Mouse (Mus musculus) limb, embryonic 11.5 days (tissue): ENCODE data around the gene Col17a1. TPM values are rescaled to one million over a fixed set of nuclear protein-coding genes. Genes with fewer than 3 reads are reported as not detected.

Experiments
- ATAC-seq: fragments of 200-750 bp; cut with Nextera tagmentation; 2 replicates; pipeline ENCODE4 v1.8.0; 2017; ENCODE audit warnings: low read depth; ENCODE audit not compliant: insufficient number of reproducible peaks, low FRiP score, low TSS enrichment
- DNase-seq: peaks from one replicate; pipeline ENCODE4 v3.0.0-alpha.2; 2015; ENCODE audit warnings: low spot score
- H3K27ac ChIP-seq: fragments of 300-500 bp; sonication (generic); replicated peaks from 2 replicates; pipeline ENCODE4 v1.5.1; 2014; ENCODE audit warnings: low read depth, mild to moderate bottlenecking, low read length
- H3K27me3 ChIP-seq: fragments of 300-500 bp; sonication (generic); 2 replicates; pipeline ENCODE4 v1.6.1; 2014; ENCODE audit warnings: mild to moderate bottlenecking, low read length, mixed read lengths; ENCODE audit not compliant: control insufficient read depth, insufficient read depth
- H3K36me3 ChIP-seq: fragments of 300-500 bp; sonication (generic); 2 replicates; pipeline ENCODE4 v1.6.1; 2014; ENCODE audit warnings: mild to moderate bottlenecking, low read length, moderate library complexity, mixed read lengths; ENCODE audit not compliant: control insufficient read depth, insufficient read depth
- H3K4me1 ChIP-seq: fragments of 300-500 bp; sonication (generic); 2 replicates; pipeline ENCODE4 v1.6.1; 2014; ENCODE audit warnings: low read length, mixed read lengths; ENCODE audit not compliant: control insufficient read depth, insufficient read depth
- H3K4me2 ChIP-seq: fragments of 300-500 bp; sonication (generic); 2 replicates; pipeline ENCODE4 v1.6.1; 2014; ENCODE audit warnings: low read depth, mild to moderate bottlenecking, moderate library complexity; ENCODE audit not compliant: severe bottlenecking
- H3K4me3 ChIP-seq: fragments of 300-500 bp; sonication (generic); 2 replicates; pipeline ENCODE4 v1.5.1; 2014; ENCODE audit warnings: low read depth, low read length
- H3K9ac ChIP-seq: fragments of 300-500 bp; sonication (generic); 2 replicates; pipeline ENCODE4 v1.6.1; 2014; ENCODE audit warnings: mild to moderate bottlenecking, low read length
- H3K9me3 ChIP-seq: fragments of 300-500 bp; sonication (generic); 2 replicates; pipeline ENCODE4 v1.6.1; 2016; ENCODE audit warnings: low read length; ENCODE audit not compliant: control insufficient read depth
- WGBS: fragments of 180-500 bp; shearing (Covaris S2); extraction: QIAGEN DNeasy Blood & Tissue Kit; methylation state at CpG from one replicate; pipeline ENCODE4 v1.1.7; 2014; 5-methylcytosine and 5-hydroxymethylcytosine counted together
- polyA plus RNA-seq: library from polyadenylated mRNA; unstranded; fragments of >200 nt; fragmentation: Nextera tagmentation; extraction: Ambion mirVana; gene quantifications from 2 replicates; pipeline ENCODE4 v1.2.1, GENCODE M21; 2014

Gene Col17a1
- polyA plus RNA-seq, 1 experiment from 2014 or later, result 2.4 TPM

DNA sequence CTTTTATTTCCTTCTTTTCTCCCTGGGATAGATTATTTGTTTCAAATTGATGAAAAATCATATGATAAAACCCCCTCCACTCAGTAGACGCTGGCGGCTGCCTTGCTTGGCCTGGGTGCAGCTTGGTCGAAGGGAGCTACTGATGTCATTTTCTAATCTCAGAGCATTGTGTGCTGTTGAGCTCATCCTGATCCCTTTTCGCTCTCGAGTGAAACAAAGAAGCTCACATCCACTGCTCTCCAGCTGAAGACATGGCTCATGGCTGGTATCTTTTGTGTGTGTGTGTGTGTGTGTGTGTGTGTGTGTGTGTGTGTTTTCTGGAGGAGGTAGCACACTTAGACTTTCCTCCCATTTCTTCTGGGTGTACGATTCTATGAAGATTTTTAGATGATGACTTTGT, 46.3 kb downstream of the Col17a1 start:
- Histone ChIP-seq H3K9ac (no peak overlapping the region), H3K9me3 (no peaks in the 10 kb centered on the region), H3K4me3 (no peak overlapping the region), H3K4me1 (no peaks in the 10 kb centered on the region), H3K27ac (no peak overlapping the region), H3K36me3 (no peaks in the 10 kb centered on the region), H3K27me3 (no peaks in the 10 kb centered on the region), H3K4me2 (no peak overlapping the region)
- ATAC-seq, result no peak
- 89% methylated on average over 6 of the region's 6 CpGs for WGBS
- peak; percentile 7 for DNase-seq

DNA sequence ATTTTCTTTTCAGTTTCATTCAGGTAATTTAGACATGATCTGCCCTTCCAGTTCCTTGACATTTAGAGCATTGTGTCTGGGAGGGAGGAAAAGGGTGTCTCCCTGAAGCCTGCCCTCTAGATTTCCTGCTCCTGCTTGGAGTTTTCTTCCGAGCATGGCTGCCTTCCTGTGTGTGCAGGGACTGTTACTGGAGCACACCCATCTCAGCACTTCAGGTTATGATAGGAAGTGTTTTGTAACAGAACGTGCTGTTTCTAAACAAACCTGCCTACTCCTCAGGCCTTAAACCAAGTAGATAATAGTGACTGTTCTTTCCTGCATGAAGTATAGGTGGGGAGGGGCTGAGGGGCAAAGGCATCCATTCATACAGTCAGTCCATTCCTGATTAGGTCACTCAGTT, 48.0 kb downstream of the Col17a1 start:
- H3K4me1 ChIP-seq, result no peaks in the 10 kb centered on the region
- H3K4me2 ChIP-seq, result no peak overlapping the region
- no peak overlapping the region for H3K4me3 ChIP-seq
- no peak for ATAC-seq
- peak overlapping the region; percentile 4; the same call in 1 of the 2 replicates for H3K9ac ChIP-seq
- no peaks in the 10 kb centered on the region for H3K27me3 ChIP-seq
- no peaks in the 10 kb centered on the region for H3K9me3 ChIP-seq
- peak; percentile 13 for DNase-seq
- peaks cover 9% of the 10 kb centered on the region for H3K36me3 ChIP-seq
- H3K27ac ChIP-seq, result no peak overlapping the region
- WGBS, result 85% methylated on average over 2 of the region's 2 CpGs

DNA sequence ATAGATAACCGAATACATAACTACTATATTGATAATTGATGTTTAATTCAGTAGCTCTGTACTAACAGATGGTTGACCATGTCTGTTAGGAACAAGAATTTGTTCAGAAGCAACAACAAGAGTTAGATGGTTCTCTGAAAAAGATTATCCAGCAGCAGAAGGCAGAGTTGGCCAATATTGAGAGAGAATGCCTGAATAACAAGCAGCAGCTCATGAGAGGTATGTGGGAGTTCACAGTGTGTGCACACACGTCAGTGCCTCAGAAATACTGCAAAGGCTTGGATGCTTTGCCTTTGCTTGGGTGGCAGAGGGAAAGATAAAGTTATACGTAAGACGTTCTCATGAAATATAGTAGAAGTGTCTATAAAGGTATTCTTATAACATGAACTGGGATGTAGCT, 56.5 kb downstream of the Col17a1 start:
- peaks cover 13% of the 10 kb centered on the region for H3K36me3 ChIP-seq

DNA sequence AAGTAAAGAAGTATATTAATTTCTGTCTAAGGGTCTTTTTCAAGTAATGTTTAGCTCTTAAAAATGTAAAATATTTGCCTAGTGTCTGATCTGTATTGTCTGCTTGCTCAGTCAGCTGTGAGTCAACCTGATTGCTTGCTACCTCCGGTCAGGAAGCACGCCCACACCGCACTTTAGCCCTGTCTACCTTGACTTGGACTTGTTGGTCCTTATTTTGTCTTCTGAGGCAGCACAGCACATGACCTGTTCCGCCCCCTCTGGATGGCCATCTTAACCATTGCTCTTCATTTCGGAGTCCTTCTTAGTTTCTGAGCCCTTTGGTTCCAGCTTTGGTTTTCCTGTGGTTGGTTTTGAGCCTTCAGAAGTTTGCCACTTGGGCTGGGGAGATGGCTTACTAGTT, 60.1 kb downstream of the Col17a1 start:
- DNase-seq (no peak), ATAC-seq (no peak)
- Histone ChIP-seq H3K4me3 (no peak overlapping the region), H3K9me3 (no peaks in the 10 kb centered on the region), H3K27me3 (no peaks in the 10 kb centered on the region), H3K4me2 (no peak overlapping the region), H3K36me3 (peaks cover 3% of the 10 kb centered on the region; the same call in 1 of the 2 replicates), H3K4me1 (no peaks in the 10 kb centered on the region), H3K9ac (no peak overlapping the region), H3K27ac (no peak overlapping the region)
- 93% methylated on average over 5 of the region's 5 CpGs for WGBS

More for the DNA sequence above, 56.5 kb downstream of the Col17a1 start:
- 93% methylated on average over 4 of the region's 4 CpGs for WGBS
- H3K27ac ChIP-seq, result no peak overlapping the region
- no peak overlapping the region for H3K9ac ChIP-seq
- no peaks in the 10 kb centered on the region for H3K4me1 ChIP-seq
- no peak for DNase-seq
- H3K4me2 ChIP-seq, result no peak overlapping the region
- no peak overlapping the region for H3K4me3 ChIP-seq
- ATAC-seq, result no peak
- no peaks in the 10 kb centered on the region for H3K27me3 ChIP-seq
- H3K9me3 ChIP-seq, result no peaks in the 10 kb centered on the region

DNA sequence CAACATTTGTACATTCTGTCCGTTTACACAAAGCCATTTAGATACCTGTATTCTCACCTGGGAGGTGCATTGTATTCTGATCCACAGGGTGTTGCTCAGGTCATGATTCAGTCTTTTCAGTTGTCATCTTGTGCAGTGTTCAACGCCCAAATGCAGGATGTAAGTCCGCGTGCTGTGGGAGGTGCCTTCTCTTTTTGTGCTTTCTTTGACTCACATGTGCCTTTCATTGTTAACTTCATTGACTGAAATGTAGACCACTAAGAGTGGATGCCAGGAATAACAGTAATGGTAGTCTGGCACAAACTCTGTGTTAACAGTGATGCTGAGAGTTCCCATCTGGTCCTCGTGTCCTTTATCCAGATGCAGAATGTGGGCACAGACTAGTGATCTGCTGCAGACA, 61.5 kb downstream of the Col17a1 start:
- no peak overlapping the region for H3K9ac ChIP-seq
- H3K27me3 ChIP-seq, result no peaks in the 10 kb centered on the region
- WGBS, result 83% methylated on average over 5 of the region's 5 CpGs
- ATAC-seq (no peak), DNase-seq (no peak)
- H3K4me2 ChIP-seq, result no peak overlapping the region
- H3K36me3 ChIP-seq, result peaks cover 4% of the 10 kb centered on the region; the same call in 1 of the 2 replicates
- H3K4me3 ChIP-seq, result no peak overlapping the region
- no peaks in the 10 kb centered on the region for H3K4me1 ChIP-seq
- no peaks in the 10 kb centered on the region for H3K9me3 ChIP-seq
- H3K27ac ChIP-seq, result no peak overlapping the region

DNA sequence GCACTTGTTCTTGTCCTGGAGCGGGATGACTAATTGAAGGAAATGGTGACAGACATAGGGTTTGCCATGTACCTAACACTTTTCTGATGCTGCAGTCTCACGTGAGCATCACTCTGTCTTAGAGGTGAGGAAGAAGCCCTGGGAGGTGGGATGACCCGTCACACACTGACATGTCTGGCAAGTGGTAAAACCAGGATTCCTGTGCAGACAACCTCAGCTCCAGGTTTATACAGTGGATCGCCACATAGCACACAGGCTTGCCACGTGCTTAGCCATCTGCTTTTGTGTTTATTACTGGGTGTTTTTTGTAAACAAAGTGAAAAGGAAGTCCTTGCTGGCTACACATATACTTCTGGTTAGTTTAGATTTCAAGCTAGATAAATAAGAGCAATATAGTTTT, 62.8 kb downstream of the Col17a1 start:
- Histone ChIP-seq H3K27me3 (no peaks in the 10 kb centered on the region), H3K4me2 (no peak overlapping the region), H3K36me3 (peaks cover 3% of the 10 kb centered on the region; the same call in 1 of the 2 replicates), H3K27ac (no peak overlapping the region), H3K4me3 (no peak overlapping the region), H3K9ac (no peak overlapping the region), H3K9me3 (no peaks in the 10 kb centered on the region), H3K4me1 (no peaks in the 10 kb centered on the region)
- ATAC-seq (no peak), DNase-seq (no peak)
- WGBS, result 77% methylated on average over 5 of the region's 5 CpGs

DNA sequence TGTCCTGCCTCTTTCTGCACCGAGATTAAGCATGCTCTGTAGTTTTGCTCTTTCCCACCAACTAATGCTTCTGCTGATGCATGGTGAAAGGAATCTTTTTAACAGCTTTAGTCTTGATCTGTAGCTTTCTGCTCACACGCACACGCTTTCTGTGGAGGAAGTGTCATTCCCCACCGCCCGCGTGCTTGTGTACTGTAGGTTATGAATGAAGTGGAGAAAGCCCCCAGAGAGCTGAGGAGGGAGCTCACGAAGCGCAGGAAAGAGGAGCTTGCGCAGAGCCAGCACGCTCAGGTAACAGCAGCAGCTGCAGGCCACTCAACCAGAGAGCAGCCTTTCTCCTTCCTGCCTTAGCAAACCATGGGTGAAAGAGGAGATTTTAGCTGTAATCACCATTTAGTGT, 64.4 kb downstream of the Col17a1 start:
- Histone ChIP-seq H3K27ac (no peak overlapping the region), H3K4me3 (no peak overlapping the region), H3K9ac (no peak overlapping the region), H3K36me3 (peaks cover 4% of the 10 kb centered on the region; the same call in 1 of the 2 replicates), H3K4me1 (no peaks in the 10 kb centered on the region), H3K4me2 (no peak overlapping the region), H3K27me3 (no peaks in the 10 kb centered on the region), H3K9me3 (no peaks in the 10 kb centered on the region)
- WGBS, result 95% methylated on average over 10 of the region's 10 CpGs
- no peak for DNase-seq
- no peak for ATAC-seq

DNA sequence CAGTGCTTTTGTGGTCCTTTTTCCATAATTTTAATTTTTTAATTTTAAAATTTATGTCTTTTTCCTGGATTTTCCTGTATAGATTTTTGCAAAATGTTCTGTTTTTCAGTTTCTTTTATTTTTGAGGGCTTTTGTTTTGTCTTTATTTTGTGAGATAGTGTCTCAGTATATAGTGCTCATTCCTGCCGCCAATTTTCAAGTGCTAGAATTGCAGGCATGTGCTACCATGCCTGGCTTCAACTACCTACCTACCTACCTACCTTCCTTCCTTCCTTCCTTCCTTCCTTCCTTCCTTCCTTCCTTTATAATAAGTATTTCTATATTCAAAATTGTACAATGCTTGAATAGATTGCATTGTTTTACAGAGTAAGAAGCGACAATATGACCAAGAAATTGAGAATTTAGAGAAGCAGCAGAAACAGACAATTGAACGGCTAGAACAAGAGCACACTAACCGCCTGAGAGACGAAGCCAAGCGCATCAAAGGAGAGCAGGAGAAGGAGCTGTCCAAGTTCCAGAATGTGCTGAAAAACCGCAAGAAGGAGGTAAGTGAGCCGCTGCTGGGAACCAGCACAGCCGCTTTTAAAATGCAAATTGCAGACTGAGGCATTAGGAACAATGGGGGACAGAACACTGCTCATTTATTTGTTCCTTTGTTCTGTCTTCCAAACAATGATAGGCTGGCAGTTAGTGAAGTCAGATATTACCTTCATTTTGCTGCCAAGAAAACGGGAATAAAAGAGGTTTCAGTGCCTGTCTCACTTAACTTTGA, 66.8 kb downstream of the Col17a1 start:
- Histone ChIP-seq H3K4me3 (no peak overlapping the region), H3K27ac (no peak overlapping the region), H3K36me3 (peaks cover 8% of the 10 kb centered on the region), H3K27me3 (no peaks in the 10 kb centered on the region), H3K4me1 (no peaks in the 10 kb centered on the region), H3K9me3 (no peaks in the 10 kb centered on the region), H3K4me2 (no peak overlapping the region), H3K9ac (no peak overlapping the region)
- ATAC-seq (no peak), DNase-seq (no peak)
- 65% methylated on average over 10 of the region's 10 CpGs for WGBS

DNA sequence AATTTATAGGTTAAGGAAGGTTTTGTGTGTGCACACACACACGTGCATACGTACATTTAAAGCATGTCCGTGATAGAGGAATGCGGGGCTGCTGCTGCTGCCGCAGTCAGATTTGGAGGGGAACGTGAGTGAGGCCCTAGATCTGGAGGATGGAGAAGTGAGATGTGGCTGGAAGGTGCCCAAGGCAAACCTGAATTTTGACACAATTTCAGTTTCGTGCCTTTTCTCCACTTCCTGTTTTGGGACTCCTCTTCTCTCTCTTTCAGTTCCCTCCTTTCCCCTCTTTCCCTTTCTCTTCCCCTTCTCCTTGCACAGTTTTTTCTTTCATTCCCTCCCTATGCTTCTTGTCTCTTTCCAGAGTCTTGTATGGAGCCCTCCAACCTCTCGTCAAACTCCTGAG, 70.4 kb downstream of the Col17a1 start:
- no peaks in the 10 kb centered on the region for H3K4me1 ChIP-seq
- H3K4me2 ChIP-seq, result no peak overlapping the region
- no peak overlapping the region for H3K27ac ChIP-seq
- H3K27me3 ChIP-seq, result no peaks in the 10 kb centered on the region
- WGBS, result 85% methylated on average over 8 of the region's 8 CpGs
- no peaks in the 10 kb centered on the region for H3K9me3 ChIP-seq
- H3K36me3 ChIP-seq, result peaks cover 14% of the 10 kb centered on the region
- H3K9ac ChIP-seq, result no peak overlapping the region
- H3K4me3 ChIP-seq, result no peak overlapping the region
- ATAC-seq, result no peak
- DNase-seq, result no peak
